In the genomic region with DNA sequence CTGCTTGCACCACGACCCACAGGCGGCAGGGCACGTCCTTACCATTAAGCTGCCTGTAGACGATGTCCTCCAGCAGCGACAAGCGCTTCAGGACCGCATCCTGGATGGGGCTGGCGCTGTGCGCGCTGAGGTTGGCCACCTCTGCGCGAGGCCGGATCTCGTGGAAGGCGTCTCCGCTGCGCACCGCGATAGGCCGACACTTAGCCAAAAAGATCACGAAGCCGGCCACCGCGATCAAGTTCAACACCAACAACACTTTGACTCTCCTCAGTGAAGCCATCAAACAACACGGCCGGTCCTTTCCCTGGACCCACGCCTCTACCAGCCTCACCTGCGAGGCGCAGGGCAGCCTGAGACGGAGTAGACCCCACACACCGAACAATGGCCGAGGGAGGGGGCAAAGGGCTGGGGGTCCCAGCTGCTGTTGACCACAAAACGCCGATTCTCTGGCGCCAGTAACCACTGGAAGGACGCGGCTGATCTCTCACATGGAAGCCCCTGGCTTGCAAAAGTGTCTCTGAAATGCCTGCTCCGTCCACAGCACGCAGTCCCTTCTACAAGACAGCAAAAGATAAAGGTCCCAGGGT, we compare ENCODE assay signal across 8 mouse cellular contexts. TPM values are rescaled to one million over a fixed set of nuclear protein-coding genes. Genes with fewer than 3 reads are reported as not detected.
A peak's percentile ranks its signal among the peaks of the same experiment; 100 is the strongest.
DNase-seq lines count a peak whose midpoint lies in the region; ATAC-seq and TF ChIP-seq lines count a peak whose summit lies in the region.

No protein-coding gene starts in this region.

- H3K27me3 ChIP-seq in lung, embryonic 16.5 days (ENCODE audit: control insufficient read depth, insufficient read depth, low read depth, low read length) = peaks cover 30% of the 10 kb centered on the region
- peaks cover 4% of the 10 kb centered on the region; the same call in 1 of the 2 replicates for H3K27me3 ChIP-seq in forebrain, embryonic 16.5 days (replicated peaks; ENCODE audit: control insufficient read depth, insufficient read depth, low read length)
- H3K27me3 ChIP-seq in hindbrain, postnatal 0 days (ENCODE audit: insufficient read depth, low read length) = no peaks in the 10 kb centered on the region
- no peaks in the 10 kb centered on the region for H3K27me3 ChIP-seq in midbrain, postnatal 0 days (ENCODE audit: insufficient read depth, low read length)

- no peak for TF ChIP-seq CTCF in hindbrain, postnatal 0 days (IDR thresholded peaks at IDR 0.05; ENCODE audit: low read depth)
- no peak for TF ChIP-seq CTCF in midbrain, postnatal 0 days (IDR thresholded peaks at IDR 0.05)

- H3K9me3 ChIP-seq in lung, embryonic 16.5 days (ENCODE audit: control insufficient read depth, low read length) = no peaks in the 10 kb centered on the region
- H3K9me3 ChIP-seq in forebrain, embryonic 16.5 days (ENCODE audit: control insufficient read depth, low read length) = no peaks in the 10 kb centered on the region
- no peaks in the 10 kb centered on the region for H3K9me3 ChIP-seq in hindbrain, postnatal 0 days (ENCODE audit: low read length)
- H3K9me3 ChIP-seq in midbrain, postnatal 0 days (ENCODE audit: low read length) = no peaks in the 10 kb centered on the region

- no peak for ATAC-seq in lung, embryonic 16.5 days (ENCODE audit: low read depth)
- no peak for ATAC-seq in forebrain, embryonic 16.5 days
- ATAC-seq in hindbrain, postnatal 0 days = no peak
- ATAC-seq in midbrain, postnatal 0 days (ENCODE audit: low FRiP score) = no peak

- H3K4me3 ChIP-seq in lung, embryonic 16.5 days (ENCODE audit: low read length) = peak overlapping the region; percentile 70
- peak overlapping the region; percentile 72 for H3K4me3 ChIP-seq in forebrain, embryonic 16.5 days (replicated peaks; ENCODE audit: low read length)
- H3K4me3 ChIP-seq in hindbrain, postnatal 0 days (ENCODE audit: low read length) = peak overlapping the region; percentile 77
- H3K4me3 ChIP-seq in midbrain, postnatal 0 days (ENCODE audit: low read depth, low read length) = peak overlapping the region; percentile 73

- WGBS in lung, embryonic 16.5 days = under 1% methylated on average over 39 of the region's 39 CpGs
- WGBS in forebrain, embryonic 16.5 days = under 1% methylated on average over 39 of the region's 39 CpGs
- WGBS in hindbrain, postnatal 0 days = under 1% methylated on average over 39 of the region's 39 CpGs
- WGBS in midbrain, postnatal 0 days = under 1% methylated on average over 39 of the region's 39 CpGs

- H3K9ac ChIP-seq in lung, embryonic 16.5 days (ENCODE audit: low read length) = no peak overlapping the region
- peak overlapping the region; percentile 79 for H3K9ac ChIP-seq in forebrain, embryonic 16.5 days (replicated peaks; ENCODE audit: low read depth, low read length)
- H3K9ac ChIP-seq in hindbrain, postnatal 0 days (replicated peaks; ENCODE audit: low read length) = peak overlapping the region; percentile 67
- H3K9ac ChIP-seq in midbrain, postnatal 0 days (replicated peaks; ENCODE audit: low read length, poor library complexity, severe bottlenecking) = peak overlapping the region; percentile 74

- no peak overlapping the region for H3K27ac ChIP-seq in lung, embryonic 16.5 days (ENCODE audit: low read length)
- H3K27ac ChIP-seq in forebrain, embryonic 16.5 days (ENCODE audit: low read length) = no peak overlapping the region
- H3K27ac ChIP-seq in hindbrain, postnatal 0 days = peak overlapping the region; percentile 80; the same call in 1 of the 2 replicates
- H3K27ac ChIP-seq in midbrain, postnatal 0 days (ENCODE audit: low read depth, low read length) = no peak overlapping the region

- no peaks in the 10 kb centered on the region for H3K36me3 ChIP-seq in lung, embryonic 16.5 days (ENCODE audit: control insufficient read depth, insufficient read depth, low read length)
- H3K36me3 ChIP-seq in forebrain, embryonic 16.5 days (ENCODE audit: control insufficient read depth, insufficient read depth) = no peaks in the 10 kb centered on the region
- no peaks in the 10 kb centered on the region for H3K36me3 ChIP-seq in hindbrain, postnatal 0 days (ENCODE audit: insufficient read depth, low read length)
- H3K36me3 ChIP-seq in midbrain, postnatal 0 days (ENCODE audit: insufficient read depth, low read length) = no peaks in the 10 kb centered on the region

- H3K4me1 ChIP-seq in lung, embryonic 16.5 days (replicated peaks; ENCODE audit: control insufficient read depth, insufficient read depth, low read length) = peaks cover 8% of the 10 kb centered on the region
- H3K4me1 ChIP-seq in forebrain, embryonic 16.5 days (replicated peaks; ENCODE audit: control insufficient read depth, insufficient read depth, low read length) = peaks cover 28% of the 10 kb centered on the region
- no peaks in the 10 kb centered on the region for H3K4me1 ChIP-seq in hindbrain, postnatal 0 days (ENCODE audit: insufficient read depth, low read length)
- no peaks in the 10 kb centered on the region; the same call in 1 of the 2 replicates for H3K4me1 ChIP-seq in midbrain, postnatal 0 days (ENCODE audit: insufficient read depth, low read length)

- no peak for DNase-seq in lung, postnatal 36 days
- DNase-seq in cerebellum, adult 9-10 months = peak; percentile 50
- DNase-seq in hindbrain, postnatal 0 days (ENCODE audit: low spot score) = peak; percentile 34
- DNase-seq in midbrain, postnatal 0 days (ENCODE audit: low spot score) = peak; percentile 11
- DNase-seq in thymus, postnatal 25 days = no peak
- no peak for DNase-seq in thymus, postnatal 0 days (ENCODE audit: low spot score)

- H3K4me2 ChIP-seq in lung, embryonic 16.5 days (ENCODE audit: low read depth, low read length) = peak overlapping the region; percentile 94
- peak overlapping the region; percentile 82 for H3K4me2 ChIP-seq in forebrain, embryonic 16.5 days (ENCODE audit: low read length)
- H3K4me2 ChIP-seq in hindbrain, postnatal 0 days (ENCODE audit: low read depth, low read length) = peak overlapping the region; percentile 85
- H3K4me2 ChIP-seq in midbrain, postnatal 0 days (ENCODE audit: low read depth, low read length, poor library complexity, severe bottlenecking) = peak overlapping the region; percentile 82

RNA-seq across cellular contexts. Expression of a gene that starts 1.9 kb away (rescaled TPM):
- 0.80 and 1.4 TPM in 2 replicates for polyA plus RNA-seq in lung, embryonic 16.5 days (2015; fragmentation: Nextera tagmentation; extraction: Ambion mirVana)
- 6.6 and 10.9 TPM in 2 replicates for polyA plus RNA-seq in forebrain, embryonic 16.5 days (2015; fragmentation: Nextera tagmentation; extraction: Ambion mirVana)
- 24.2 and 29.3 TPM in 2 replicates for total RNA-seq in hindbrain, postnatal 0 days (2014; rRNA removed)
- 6.2 and 7.0 TPM in 2 replicates for polyA plus RNA-seq in hindbrain, postnatal 0 days (2015; fragmentation: Nextera tagmentation; extraction: Ambion mirVana)
- total RNA-seq in midbrain, postnatal 0 days (2014; rRNA removed) = 16.7 and 27.0 TPM in 2 replicates
- 4.0 and 4.8 TPM in 2 replicates for polyA plus RNA-seq in midbrain, postnatal 0 days (2015; fragmentation: Nextera tagmentation; extraction: Ambion mirVana)
- 0.54 and 0.57 TPM in 2 replicates for polyA plus RNA-seq in thymus, postnatal 0 days (2015; fragmentation: Nextera tagmentation; extraction: Ambion mirVana)

Comparison
In these comparisons a context has a peak if more than half of its experiments do, and no peak if none do; other contexts are left out.
1. DNase-seq: peak in cerebellum, adult 9-10 months (single experiment), hindbrain, postnatal 0 days (single experiment) and midbrain, postnatal 0 days (single experiment); none in lung, postnatal 36 days (single experiment), thymus, postnatal 25 days (single experiment) and thymus, postnatal 0 days (single experiment).
2. Peak in every context shown above with its lines, with median percentiles within 50 percentile points of each other: H3K4me2 ChIP-seq and H3K4me3 ChIP-seq.